Mouse (Mus musculus) forebrain, embryonic 13.5 days (tissue): Measurements from ENCODE around the gene Stambp. TPM values are rescaled to one million over a fixed set of nuclear protein-coding genes. Genes with fewer than 3 reads are reported as not detected.

ENCODE experiments used
- ATAC-seq: fragments of 200-750 bp; cut with Nextera tagmentation; 2 replicates; pipeline ENCODE4 v1.8.0; 2017
- H3K27ac ChIP-seq: fragments of 300-500 bp; sonication (generic); 2 replicates; pipeline ENCODE4 v1.5.1; 2015; ENCODE audit warnings: inconsistent platforms, mild to moderate bottlenecking, moderate library complexity
- H3K27me3 ChIP-seq: fragments of 300-500 bp; sonication (generic); 2 replicates; pipeline ENCODE4 v1.6.1; 2015; ENCODE audit warnings: mild to moderate bottlenecking, inconsistent platforms
- H3K36me3 ChIP-seq: fragments of 300-500 bp; sonication (generic); 2 replicates; pipeline ENCODE4 v1.6.1; 2015; ENCODE audit warnings: mild to moderate bottlenecking, inconsistent platforms; ENCODE audit not compliant: poor library complexity, severe bottlenecking
- H3K4me1 ChIP-seq: fragments of 300-500 bp; sonication (generic); 2 replicates; pipeline ENCODE4 v1.6.1; 2015; ENCODE audit warnings: inconsistent platforms
- H3K4me2 ChIP-seq: fragments of 300-500 bp; sonication (generic); 2 replicates; pipeline ENCODE4 v1.6.1; 2015; ENCODE audit warnings: inconsistent platforms, mild to moderate bottlenecking, moderate library complexity
- H3K4me3 ChIP-seq: fragments of 300-500 bp; sonication (generic); 2 replicates; pipeline ENCODE4 v1.5.1; 2015; ENCODE audit warnings: mild to moderate bottlenecking, inconsistent platforms
- H3K9ac ChIP-seq: fragments of 300-500 bp; sonication (generic); 2 replicates; pipeline ENCODE4 v1.6.1; 2015; ENCODE audit warnings: mild to moderate bottlenecking, inconsistent platforms
- H3K9me3 ChIP-seq: fragments of 300-500 bp; sonication (generic); replicated peaks from 2 replicates; pipeline ENCODE4 v1.6.1; 2016; ENCODE audit warnings: inconsistent platforms
- WGBS: fragments of 180-500 bp; shearing (Covaris S2); methylation state at CpG from one replicate; pipeline ENCODE4 v1.1.7; 2015; 5-methylcytosine and 5-hydroxymethylcytosine counted together
- polyA plus RNA-seq: library from polyadenylated mRNA; unstranded; fragments of >200 nt; fragmentation: Nextera tagmentation; extraction: Ambion mirVana; gene quantifications from 2 replicates; pipeline ENCODE4 v1.2.1, GENCODE M21; 2015

The Stambp gene
- polyA plus RNA-seq, 1 experiment from 2014 or later = 37.2 TPM

DNA sequence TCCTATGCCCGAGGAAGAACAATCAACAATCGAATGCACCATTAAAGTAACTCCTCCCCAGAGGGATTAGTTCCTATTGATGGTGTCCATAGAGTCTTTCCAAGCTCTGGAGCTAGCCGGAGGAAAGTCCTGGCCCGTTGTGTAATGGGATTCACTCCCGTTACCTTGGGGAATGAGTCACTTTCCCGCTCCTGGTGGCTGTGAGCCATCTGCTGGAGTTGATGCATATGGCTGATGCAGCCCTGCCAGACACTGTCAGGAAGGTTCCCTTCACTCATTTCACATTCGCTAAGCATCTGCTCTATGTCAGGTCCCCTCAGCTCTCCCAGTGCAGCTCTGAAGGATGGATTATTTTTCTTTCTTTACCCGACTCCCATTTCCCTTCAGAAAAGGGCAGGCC, 63.1 kb downstream of the Stambp start:
- H3K9me3 ChIP-seq = no peaks in the 10 kb centered on the region
- 44% methylated on average over 8 of the region's 8 CpGs for WGBS
- H3K27me3 ChIP-seq = no peaks in the 10 kb centered on the region
- no peak for ATAC-seq
- H3K36me3 ChIP-seq = no peaks in the 10 kb centered on the region
- no peak overlapping the region for H3K27ac ChIP-seq
- no peak overlapping the region for H3K4me3 ChIP-seq
- H3K4me1 ChIP-seq = peaks cover 19% of the 10 kb centered on the region
- no peak overlapping the region for H3K9ac ChIP-seq
- no peak overlapping the region for H3K4me2 ChIP-seq

DNA sequence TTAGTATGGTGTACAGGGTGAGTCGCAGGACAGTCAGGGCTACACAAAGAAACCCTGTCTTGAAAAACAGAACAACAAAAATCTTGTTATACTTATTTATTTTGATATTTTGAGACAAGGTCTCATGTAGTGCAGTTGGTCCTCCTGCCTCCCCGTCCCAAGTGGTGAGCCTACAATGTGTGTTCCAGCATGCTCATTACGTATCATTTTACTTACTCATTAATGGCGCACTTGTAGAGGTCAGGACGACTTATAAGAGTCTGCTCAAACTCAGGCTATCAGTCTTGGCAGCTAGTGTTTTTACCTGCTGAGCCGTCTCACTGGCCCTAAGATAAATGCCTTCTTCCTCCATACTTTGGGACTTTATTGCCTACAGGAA, 65.4 kb downstream of the Stambp start:
- Histone ChIP-seq H3K27me3 (no peaks in the 10 kb centered on the region), H3K9ac (peak overlapping the region; percentile 59), H3K4me1 (peaks cover 19% of the 10 kb centered on the region), H3K27ac (peak overlapping the region; percentile 63), H3K36me3 (no peaks in the 10 kb centered on the region), H3K4me2 (peak overlapping the region; percentile 73), H3K4me3 (peak overlapping the region; percentile 79), H3K9me3 (no peaks in the 10 kb centered on the region)
- no peak; the same call in 1 of the 2 replicates for ATAC-seq
- 33% methylated on average over 6 of the region's 6 CpGs for WGBS

DNA sequence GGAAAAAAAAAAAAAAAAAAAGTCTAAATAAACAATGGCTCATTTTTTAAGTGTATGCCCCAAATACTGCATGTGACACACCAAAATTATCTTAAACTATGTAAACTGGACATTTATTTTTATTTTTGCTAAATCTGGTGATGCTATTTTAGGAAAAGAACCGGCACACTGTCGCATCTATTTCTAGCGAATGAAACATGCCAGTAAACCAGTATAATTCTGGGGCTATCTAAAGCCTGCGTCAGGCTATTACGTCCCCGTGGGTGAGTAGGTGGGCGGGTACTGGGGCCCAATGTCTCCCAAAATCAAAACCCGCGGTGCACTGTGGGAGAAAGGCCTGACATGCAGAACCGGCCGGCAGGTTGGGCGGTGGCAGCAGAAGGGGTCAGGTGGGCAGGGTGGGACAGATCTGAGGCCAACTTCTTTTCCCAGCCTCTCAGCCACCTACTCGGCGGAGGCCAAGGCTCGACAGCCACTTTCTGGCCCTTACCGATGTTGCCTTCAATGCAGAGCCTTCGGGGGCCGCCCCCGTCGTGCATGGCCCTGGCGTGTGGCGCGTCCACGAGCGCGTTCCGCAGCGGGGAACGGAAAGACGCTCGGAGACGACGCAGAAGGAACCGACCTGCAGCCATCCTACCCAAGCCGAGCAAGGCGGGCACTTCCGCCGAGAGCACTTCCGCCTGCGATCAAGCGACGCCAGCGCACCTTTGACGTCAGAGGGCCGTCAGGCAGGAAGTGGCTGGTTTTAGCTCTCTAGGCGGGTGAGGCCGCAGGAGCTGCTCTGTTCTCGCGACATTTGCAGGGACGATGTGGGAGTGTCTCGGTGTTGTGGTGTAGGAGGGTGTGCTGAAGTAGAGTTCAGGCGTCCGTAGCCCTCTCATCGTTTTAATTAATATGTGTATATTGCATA, 66.0 kb downstream of the Stambp start, which contains the start of gene Dguok:
Gene Dguok, minus strand, starts transcription at position 712 of the 910 bp plus-strand sequence.
- ATAC-seq = peak; percentile 99
- H3K4me1 ChIP-seq = peaks cover 19% of the 10 kb centered on the region
- H3K9ac ChIP-seq = peak within 1 kb of the TSS; percentile 85
- no peaks in the 10 kb centered on the region for H3K9me3 ChIP-seq
- WGBS = under 1% methylated on average over 54 of the region's 54 CpGs
- peak within 1 kb of the TSS; percentile 73 for H3K4me2 ChIP-seq
- H3K27ac ChIP-seq = peak within 1 kb of the TSS; percentile 94
- no peaks in the 10 kb centered on the region for H3K36me3 ChIP-seq
- peak within 1 kb of the TSS; percentile 79 for H3K4me3 ChIP-seq
- H3K27me3 ChIP-seq = no peaks in the 10 kb centered on the region

DNA sequence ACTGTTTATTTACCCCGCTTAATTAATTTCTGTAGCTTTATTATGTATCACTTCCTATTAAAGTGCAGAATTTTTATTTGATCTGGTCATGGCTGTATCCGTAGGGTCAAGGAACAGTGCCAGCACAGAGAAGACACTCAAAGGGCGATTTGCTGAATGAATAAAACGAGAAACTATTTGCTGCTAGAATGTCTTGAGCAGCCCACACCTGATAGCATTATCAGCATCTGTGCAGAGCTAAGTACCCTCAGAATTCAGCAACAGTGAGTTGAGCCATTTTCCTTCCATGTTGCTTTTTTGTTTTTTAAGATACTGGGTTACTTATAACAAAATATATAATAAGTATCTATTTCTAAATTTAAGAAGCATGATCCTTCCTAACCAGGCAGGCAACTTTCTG, 67.0 kb downstream of the Stambp start:
- H3K27ac ChIP-seq = no peak overlapping the region
- H3K27me3 ChIP-seq = no peaks in the 10 kb centered on the region
- peaks cover 1% of the 10 kb centered on the region; the same call in 1 of the 2 replicates for H3K36me3 ChIP-seq
- peaks cover 19% of the 10 kb centered on the region for H3K4me1 ChIP-seq
- WGBS = 92% methylated on average over 4 of the region's 4 CpGs
- H3K9me3 ChIP-seq = peaks cover under 1% of the 10 kb centered on the region; the same call in 1 of the 2 replicates
- ATAC-seq = no peak
- peak overlapping the region; percentile 73 for H3K4me2 ChIP-seq
- H3K4me3 ChIP-seq = peak overlapping the region; percentile 79; the same call in 1 of the 2 replicates
- peak overlapping the region; percentile 85; the same call in 1 of the 2 replicates for H3K9ac ChIP-seq

DNA sequence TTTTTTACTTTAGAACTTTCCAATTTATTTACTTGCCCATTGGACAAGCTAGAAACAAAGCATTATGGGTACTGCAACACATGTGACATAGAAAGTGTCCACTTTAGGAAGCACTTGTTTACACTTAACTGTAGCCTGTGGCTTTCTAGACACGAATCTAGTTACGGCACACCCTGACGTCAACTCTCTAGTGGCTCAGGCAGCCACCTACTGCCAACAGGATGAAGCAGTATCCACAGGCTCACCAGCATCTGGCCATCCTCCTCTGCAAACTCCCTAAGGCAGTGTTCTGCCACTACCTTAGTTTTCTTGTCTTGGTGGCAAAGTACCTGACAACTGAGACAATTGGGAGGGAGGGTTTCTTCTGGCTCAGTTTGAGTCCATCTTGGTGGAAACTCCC, 69.2 kb downstream of the Stambp start:
- no peak overlapping the region for H3K27ac ChIP-seq
- no peaks in the 10 kb centered on the region for H3K27me3 ChIP-seq
- no peak for ATAC-seq
- peaks cover 5% of the 10 kb centered on the region for H3K9me3 ChIP-seq
- H3K4me1 ChIP-seq = peaks cover 19% of the 10 kb centered on the region
- H3K4me2 ChIP-seq = no peak overlapping the region
- no peak overlapping the region for H3K4me3 ChIP-seq
- WGBS = 88% methylated on average over 3 of the region's 3 CpGs
- no peak overlapping the region for H3K9ac ChIP-seq
- peaks cover 10% of the 10 kb centered on the region; the same call in 1 of the 2 replicates for H3K36me3 ChIP-seq

DNA sequence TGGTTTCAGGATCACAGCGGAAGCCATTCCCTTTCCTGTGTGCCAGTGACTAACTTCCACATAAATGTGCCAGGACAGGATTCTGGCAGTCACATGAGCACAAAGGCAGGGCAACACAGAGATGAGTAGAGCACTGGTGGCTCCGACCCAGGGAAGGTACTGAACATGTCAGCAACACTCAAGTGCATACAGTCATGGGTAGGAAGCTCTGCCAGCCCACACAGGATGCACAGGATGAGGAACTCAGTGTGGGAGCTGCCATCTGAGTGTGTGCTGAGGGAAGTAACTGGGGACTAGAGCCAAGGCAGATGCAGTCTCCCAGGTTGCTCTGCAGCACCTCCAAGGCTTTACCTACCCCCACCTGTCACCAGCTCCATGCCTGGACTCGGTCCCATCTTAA, 69.9 kb downstream of the Stambp start:
- 79% methylated on average over 3 of the region's 3 CpGs for WGBS
- Histone ChIP-seq H3K9me3 (peaks cover 5% of the 10 kb centered on the region), H3K27ac (no peak overlapping the region), H3K4me1 (peaks cover 19% of the 10 kb centered on the region), H3K4me2 (no peak overlapping the region), H3K9ac (no peak overlapping the region), H3K36me3 (peaks cover 10% of the 10 kb centered on the region; the same call in 1 of the 2 replicates), H3K27me3 (no peaks in the 10 kb centered on the region), H3K4me3 (no peak overlapping the region)
- no peak for ATAC-seq

DNA sequence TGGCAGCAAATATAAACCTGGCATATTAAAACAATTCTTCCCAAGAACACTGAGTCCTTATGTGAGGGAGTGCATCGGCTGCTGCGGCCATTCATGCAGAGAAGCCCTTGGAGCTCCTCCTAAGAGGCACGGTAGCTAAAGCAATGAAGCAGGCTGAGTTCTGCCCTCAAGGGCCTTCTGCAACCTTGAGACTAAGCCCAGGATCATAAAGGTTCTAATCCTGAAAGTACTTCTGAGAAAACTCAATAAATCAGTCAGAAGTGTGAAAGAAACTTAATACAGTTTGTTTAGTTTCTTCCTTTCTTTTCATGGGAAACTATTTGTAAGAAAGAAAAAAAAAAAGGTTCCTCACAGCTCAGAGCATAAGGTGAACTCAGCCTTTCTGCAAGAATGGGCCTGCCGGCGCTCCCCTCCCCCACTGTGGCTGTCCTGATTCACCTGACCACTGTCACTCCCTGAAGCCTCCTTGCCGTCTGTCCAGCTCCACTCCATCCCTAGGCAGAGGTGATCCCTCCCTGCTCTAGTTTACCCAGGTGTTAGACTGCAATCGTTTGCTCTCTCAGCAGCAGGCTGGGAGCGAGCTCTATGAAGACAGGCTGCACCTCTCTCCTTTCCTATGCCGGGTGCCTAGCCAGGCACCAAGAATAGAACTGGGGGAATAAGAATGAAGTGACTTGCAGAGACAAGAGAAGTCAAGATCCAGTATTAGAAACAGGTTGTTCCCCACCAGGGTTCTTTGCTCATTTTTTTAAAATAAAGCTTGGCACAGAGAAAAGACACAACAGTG, 70.8 kb downstream of the Stambp start:
- Histone ChIP-seq H3K27me3 (no peaks in the 10 kb centered on the region), H3K27ac (no peak overlapping the region), H3K4me2 (no peak overlapping the region), H3K9me3 (peaks cover 5% of the 10 kb centered on the region), H3K9ac (no peak overlapping the region), H3K4me1 (peaks cover 15% of the 10 kb centered on the region), H3K4me3 (no peak overlapping the region), H3K36me3 (peaks cover 11% of the 10 kb centered on the region; the same call in 1 of the 2 replicates)
- ATAC-seq = no peak
- WGBS = 63% methylated on average over 9 of the region's 9 CpGs

DNA sequence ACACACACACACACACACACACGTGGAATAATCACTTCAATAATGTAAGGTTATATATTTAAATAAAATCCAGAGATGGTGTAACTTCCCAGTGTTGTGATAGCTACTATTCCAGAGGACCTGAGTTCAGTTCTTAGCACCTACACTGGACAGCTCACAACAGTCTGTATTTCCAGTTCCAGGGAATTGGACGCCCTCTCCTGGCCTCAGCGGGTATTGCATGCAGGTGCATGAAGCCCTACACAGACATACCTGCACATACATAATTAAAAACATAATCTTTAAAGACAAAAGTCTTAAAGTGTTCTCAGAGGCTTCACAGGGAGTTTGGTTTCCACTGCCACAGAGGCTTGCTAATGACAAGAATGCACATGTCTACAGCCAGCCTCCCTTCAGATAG, 72.1 kb downstream of the Stambp start:
- Histone ChIP-seq H3K36me3 (peaks cover 23% of the 10 kb centered on the region; the same call in 1 of the 2 replicates), H3K4me2 (no peak overlapping the region), H3K27ac (no peak overlapping the region), H3K9ac (no peak overlapping the region), H3K4me1 (peaks cover 6% of the 10 kb centered on the region), H3K4me3 (no peak overlapping the region), H3K27me3 (no peaks in the 10 kb centered on the region), H3K9me3 (peaks cover 5% of the 10 kb centered on the region)
- 67% methylated on average over 3 of the region's 3 CpGs for WGBS
- ATAC-seq = no peak

DNA sequence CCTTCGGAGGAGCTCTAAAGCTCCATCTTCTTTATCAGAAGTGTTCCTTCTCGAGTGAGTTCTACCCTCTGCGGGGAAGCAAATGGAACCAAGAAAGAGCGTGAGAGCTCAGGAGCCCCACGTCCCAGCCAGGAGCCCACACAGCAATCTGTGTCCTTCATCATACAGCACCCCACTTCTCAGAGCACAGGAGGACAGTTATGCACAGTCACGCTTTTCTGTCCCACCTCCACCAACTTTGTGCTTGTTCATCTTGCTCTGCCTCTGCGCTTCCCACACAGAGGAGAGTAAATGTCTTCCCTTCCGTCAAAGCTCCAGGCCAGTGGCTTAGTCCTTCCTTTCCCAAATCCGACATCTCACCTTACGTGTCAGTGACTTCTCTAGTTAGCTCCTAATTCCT, 73.5 kb downstream of the Stambp start:
- Histone ChIP-seq H3K36me3 (peaks cover 28% of the 10 kb centered on the region; the same call in 1 of the 2 replicates), H3K4me2 (no peak overlapping the region), H3K9me3 (peaks cover 5% of the 10 kb centered on the region), H3K4me3 (no peak overlapping the region), H3K4me1 (no peaks in the 10 kb centered on the region; the same call in 1 of the 2 replicates), H3K27ac (no peak overlapping the region), H3K9ac (no peak overlapping the region), H3K27me3 (no peaks in the 10 kb centered on the region)
- ATAC-seq = no peak
- WGBS = 94% methylated on average over 10 of the region's 10 CpGs

DNA sequence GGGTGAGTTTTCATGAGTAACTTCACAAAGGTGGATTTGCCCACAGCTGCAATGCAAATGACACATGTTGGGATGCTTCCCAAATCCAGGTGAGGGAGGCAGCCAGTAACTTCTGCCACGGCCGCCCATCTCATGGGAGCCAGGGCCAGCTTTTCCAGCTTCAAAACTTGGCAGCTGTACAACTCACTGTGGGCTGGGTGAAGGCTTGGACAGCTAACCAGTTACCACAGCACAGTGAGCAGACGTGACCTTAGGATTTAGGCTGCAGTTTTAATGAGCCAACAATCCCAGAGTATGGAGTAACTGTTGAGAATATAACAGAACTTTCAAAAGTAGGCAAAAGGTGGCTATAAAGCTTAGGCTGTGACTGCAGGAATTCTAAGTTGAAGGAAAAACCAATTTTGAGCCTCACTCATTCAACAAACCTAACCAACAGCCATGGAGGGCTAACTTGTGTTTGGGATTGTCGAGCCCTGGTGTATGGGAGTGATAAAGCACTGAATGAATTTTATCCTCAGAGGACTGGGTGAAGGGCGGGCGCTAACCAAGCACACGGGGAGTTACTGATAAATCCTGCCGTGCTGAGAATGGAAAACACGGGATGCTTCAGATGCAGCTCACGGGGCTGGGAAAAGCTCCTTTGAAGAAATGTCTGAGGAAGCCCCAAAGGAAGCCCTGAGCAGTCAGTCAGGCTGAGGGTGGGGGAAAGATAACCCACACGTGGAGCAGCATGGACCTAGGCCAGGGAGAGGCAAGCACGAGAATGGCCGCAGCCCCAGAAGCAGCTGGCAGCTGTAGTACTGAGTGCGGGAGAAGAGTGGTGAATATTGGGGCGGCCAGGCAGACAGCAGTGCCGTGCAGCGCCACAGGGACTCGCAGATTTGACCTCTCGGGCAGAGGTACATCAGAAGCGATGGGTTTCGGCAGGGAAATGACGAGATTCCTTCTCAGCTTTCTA, 75.5 kb downstream of the Stambp start:
- Histone ChIP-seq H3K27ac (no peak overlapping the region), H3K9ac (no peak overlapping the region), H3K4me3 (no peak overlapping the region), H3K4me1 (no peaks in the 10 kb centered on the region; the same call in 1 of the 2 replicates), H3K27me3 (no peaks in the 10 kb centered on the region), H3K36me3 (peaks cover 40% of the 10 kb centered on the region), H3K4me2 (no peak overlapping the region), H3K9me3 (peaks cover 5% of the 10 kb centered on the region)
- WGBS = 90% methylated on average over 22 of the region's 22 CpGs
- no peak for ATAC-seq
